Mouse (Mus musculus): ENCODE measurements at regions not wholly inside any gene's neighbourhood (a gene's known extent, or its start where the extent isn't known, plus 50 kb on each side); places are given as distances from the start of the nearest gene placed in this dataset.
"Not testable (repeated sequence)": the region's sequence is repeated elsewhere in the genome, so short reads cannot be mapped to it uniquely, and the experiment has no call there.

DNA sequence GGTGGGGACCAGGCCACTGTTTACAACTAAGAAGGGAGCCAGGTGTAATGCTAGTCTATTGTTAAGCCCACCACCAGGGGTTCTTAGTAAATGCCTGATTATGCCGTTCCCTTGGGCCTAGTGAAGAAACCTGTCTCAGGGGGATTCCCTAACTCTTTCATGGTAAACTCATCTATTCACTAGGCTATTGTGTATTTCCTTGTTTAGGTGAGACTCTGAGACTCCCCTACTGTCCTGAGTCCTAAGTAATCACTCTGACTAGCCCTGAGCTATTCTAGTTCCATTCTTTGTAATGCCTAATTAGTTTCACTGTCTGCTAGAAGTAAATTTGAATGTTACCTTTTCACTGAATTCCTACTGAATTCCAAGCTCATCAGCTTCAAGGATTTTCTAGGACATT lies 545.3 kb upstream of the Gje1 start:
- TF ChIP-seq TCF12 (IDR thresholded peaks at IDR 0.05; ENCODE audit: insufficient read depth, poor library complexity, severe bottlenecking); POLR2A (IDR thresholded peaks at IDR 0.05; ENCODE audit: insufficient read length, low read depth); TCF3 (IDR thresholded peaks at IDR 0.05; ENCODE audit: insufficient read length, low read depth); MAX (IDR thresholded peaks at IDR 0.05; ENCODE audit: low read depth); SRF (IDR thresholded peaks at IDR 0.05; ENCODE audit: control insufficient read depth, insufficient read length, low read depth); POLR2AphosphoS2 (IDR thresholded peaks at IDR 0.05; ENCODE audit: insufficient read length, low read depth): not testable (repeated sequence)
